Mouse (Mus musculus) G1E (cell line): Measurements from ENCODE around the gene Lyrm4.

ENCODE experiments used
- CTCF ChIP-seq: IDR thresholded peaks from 2 replicates; pipeline ENCODE4 v1.5.1; 2012; ENCODE audit warnings: low read depth, low read length, inconsistent platforms, mixed read lengths
- GATA1 ChIP-seq: IDR thresholded peaks from 2 replicates; pipeline ENCODE4 v1.6.1; 2012; ENCODE audit warnings: borderline replicate concordance, low read length, inconsistent platforms, mixed read lengths

GRCm38 (mm10) chr13:35989329-35989728 lies 128.0 kb downstream of the Lyrm4 start:
- TF ChIP-seq CTCF (no peak), GATA1 (no peak)
